Mouse (Mus musculus) gastrocnemius, postnatal 10 days (tissue): Measurements from ENCODE around the gene Klf9. TPM values are rescaled to one million over a fixed set of nuclear protein-coding genes. Genes with fewer than 3 reads are reported as not detected.

Experiments
- DNase-seq: peaks from one replicate; pipeline ENCODE4 v3.0.0; 2021; ENCODE audit warnings: mixed read lengths
- total RNA-seq, 2 experiments: library from RNA; stranded (reverse); gene quantifications; 2 replicates each; pipeline ENCODE4 v1.2.3; 2021

Gene Klf9
- total RNA-seq, 2 experiments from 2014 or later = 50.4 to 83.1 TPM

- no peak for DNase-seq
These were observed 21.9 kb downstream of the Klf9 start for GRCm38 (mm10) chr19:23162877-23163276.

DNA sequence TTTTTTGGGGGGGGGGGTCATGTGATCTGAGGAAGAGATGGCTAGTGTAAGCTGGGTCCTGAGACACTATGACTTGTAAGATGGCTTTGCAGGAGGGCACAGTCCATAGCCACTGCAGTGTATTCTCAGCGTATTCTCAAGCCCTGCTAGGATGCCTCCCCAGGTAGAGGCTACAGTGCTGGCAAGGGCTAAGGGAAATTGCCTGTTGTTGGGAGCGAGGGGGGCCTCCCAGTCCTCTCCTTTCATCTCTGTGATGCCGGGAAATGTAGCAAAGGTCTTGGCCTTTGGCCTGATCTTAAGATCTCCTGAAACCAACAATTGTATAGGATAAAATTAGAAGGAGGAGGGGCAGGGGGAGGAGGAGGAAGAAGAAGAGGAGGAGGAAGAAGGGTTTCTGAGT is 22.3 kb downstream of the Klf9 start:
- no peak for DNase-seq

DNA sequence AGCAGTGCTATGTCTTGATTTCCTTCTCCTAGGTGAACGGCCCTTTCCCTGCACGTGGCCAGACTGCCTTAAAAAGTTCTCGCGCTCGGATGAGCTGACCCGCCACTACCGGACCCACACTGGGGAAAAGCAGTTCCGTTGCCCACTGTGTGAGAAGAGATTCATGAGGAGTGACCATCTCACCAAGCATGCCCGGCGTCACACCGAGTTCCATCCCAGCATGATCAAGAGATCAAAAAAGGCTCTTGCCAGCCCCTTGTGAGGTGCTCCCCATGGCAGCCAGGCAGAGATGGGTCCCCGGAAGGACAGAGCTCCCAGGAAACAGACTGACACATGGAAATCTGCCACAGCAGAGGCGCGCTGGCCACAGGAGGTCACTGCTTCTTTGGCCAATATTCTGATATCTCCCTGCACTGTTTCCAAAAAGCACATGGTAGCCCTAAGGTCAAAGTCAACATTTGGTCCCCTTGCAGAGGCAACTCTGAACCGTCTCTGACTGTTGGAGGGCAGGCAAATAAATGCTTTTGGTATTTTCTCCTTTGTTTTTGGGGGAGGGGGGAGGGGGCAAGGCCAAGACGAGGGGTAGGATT is 23.7 kb downstream of the Klf9 start:
- DNase-seq = no peak

- no peak for DNase-seq
These were observed 25.7 kb downstream of the Klf9 start for GRCm38 (mm10) chr19:23166550-23167284.

- no peak for DNase-seq
These were observed 28.1 kb downstream of the Klf9 start for GRCm38 (mm10) chr19:23168899-23169658.

GRCm38 (mm10) chr19:23169659-23170050 is 28.6 kb downstream of the Klf9 start:
- DNase-seq = no peak

DNA sequence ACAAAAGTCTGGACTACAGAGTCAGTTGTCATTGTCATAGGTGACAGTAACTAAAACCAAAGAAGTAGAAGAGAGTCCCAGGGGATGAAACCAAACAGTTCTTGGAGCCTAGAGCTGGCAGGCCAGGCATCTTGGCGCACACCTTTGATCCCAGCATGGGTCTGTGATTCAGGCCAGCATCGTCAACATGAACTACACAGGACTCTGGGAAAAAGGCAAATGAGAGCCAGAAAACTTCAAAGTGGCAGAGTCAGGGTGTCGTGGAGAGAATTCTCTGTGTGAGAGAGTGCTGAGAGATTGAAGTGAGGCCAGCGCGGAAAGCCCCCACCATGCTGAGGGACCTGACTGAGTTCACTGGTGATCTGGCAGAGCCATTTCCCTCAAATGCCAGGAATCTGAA is 29.4 kb downstream of the Klf9 start:
- no peak for DNase-seq

GRCm38 (mm10) chr19:23171136-23171535 is 30.1 kb downstream of the Klf9 start:
- DNase-seq = no peak

- no peak for DNase-seq
These were observed 34.1 kb downstream of the Klf9 start for GRCm38 (mm10) chr19:23175090-23175489.

GRCm38 (mm10) chr19:23175511-23175910 is 34.5 kb downstream of the Klf9 start:
- no peak for DNase-seq

GRCm38 (mm10) chr19:23178533-23178932 is 37.5 kb downstream of the Klf9 start:
- no peak for DNase-seq

- no peak for DNase-seq
These were observed 42.5 kb downstream of the Klf9 start for GRCm38 (mm10) chr19:23183493-23183892.

- DNase-seq = no peak
These were observed 43.0 kb downstream of the Klf9 start for GRCm38 (mm10) chr19:23184068-23184467.

- no peak for DNase-seq
These were observed 46.7 kb downstream of the Klf9 start for GRCm38 (mm10) chr19:23187732-23188131.

DNA sequence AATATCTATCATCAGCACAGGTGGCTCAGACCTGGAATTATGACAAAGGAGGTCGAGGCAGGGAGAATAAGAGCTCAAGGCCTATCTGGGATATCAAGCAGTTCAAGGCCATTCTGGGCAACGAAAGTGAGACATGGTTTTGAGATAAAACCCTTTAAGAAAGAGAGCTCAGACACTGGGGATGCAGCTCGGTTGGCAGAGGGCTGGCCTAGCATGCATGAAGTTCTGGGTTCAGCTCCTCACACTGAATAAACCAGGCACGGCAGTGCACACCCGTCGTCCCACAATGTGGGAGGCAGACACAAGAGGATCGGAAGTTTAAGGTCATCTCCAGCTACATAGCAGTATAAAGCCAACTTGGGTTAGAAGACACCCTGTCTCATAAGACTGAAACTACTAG is 48.0 kb downstream of the Klf9 start:
- DNase-seq = no peak

- no peak for DNase-seq
These were observed 48.7 kb downstream of the Klf9 start for GRCm38 (mm10) chr19:23189744-23190143.

- no peak for DNase-seq
These were observed 50.5 kb downstream of the Klf9 start for GRCm38 (mm10) chr19:23191486-23191885.

GRCm38 (mm10) chr19:23193076-23193475 is 52.0 kb downstream of the Klf9 start:
- no peak for DNase-seq

- no peak for DNase-seq
These were observed 61.1 kb downstream of the Klf9 start for GRCm38 (mm10) chr19:23202106-23202505.

GRCm38 (mm10) chr19:23203505-23204053 is 62.6 kb downstream of the Klf9 start:
- DNase-seq = no peak

DNA sequence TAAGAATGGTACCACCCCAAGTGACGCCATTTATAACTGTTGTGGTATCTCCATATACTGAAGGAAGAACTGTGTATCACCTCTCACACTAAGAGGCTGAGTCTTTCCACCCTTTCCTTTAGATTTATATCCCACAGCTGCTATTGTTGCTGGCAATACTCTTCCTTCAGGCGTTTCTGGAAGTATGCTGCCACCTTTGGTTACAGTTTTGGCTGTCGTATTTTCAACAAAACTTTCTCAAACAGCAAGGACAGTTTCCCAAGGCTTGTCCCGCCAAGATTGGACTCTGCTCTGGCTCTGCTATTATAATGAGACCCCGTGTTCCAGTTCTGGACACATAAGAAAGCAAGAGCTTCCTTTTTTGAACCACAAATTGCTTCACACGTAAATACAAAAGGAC is 70.3 kb downstream of the Klf9 start:
- no peak for DNase-seq

DNA sequence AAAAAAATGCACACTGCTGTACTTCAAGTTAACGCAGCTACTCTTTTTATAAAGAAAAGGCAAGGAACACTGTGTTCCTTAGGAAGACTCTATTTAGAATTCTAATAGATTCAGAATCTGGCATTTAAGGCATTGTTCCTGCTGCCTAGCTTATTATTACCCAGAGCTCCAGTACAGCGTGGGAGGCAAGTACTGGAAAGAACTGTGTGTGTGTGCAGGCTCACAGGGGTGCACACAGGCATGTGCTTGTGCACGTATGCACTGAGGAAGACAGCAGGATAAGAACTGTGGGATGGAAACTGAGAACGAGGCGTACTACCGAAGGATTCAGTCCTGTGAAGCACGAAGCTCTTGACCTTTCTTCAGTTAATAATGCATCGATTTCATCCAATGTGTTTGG is 73.3 kb downstream of the Klf9 start:
- no peak for DNase-seq
